Comparison of ENCODE assay signal across 8 mouse cellular contexts in genomic region chr12:111485652-111486306, GRCm38 (mm10). TPM values are rescaled to one million over a fixed set of nuclear protein-coding genes. Genes with fewer than 3 reads are reported as not detected.
DNase-seq lines count a peak whose midpoint lies in the region; ATAC-seq and TF ChIP-seq lines count a peak whose summit lies in the region.

TSS of gene Gm266 (minus strand) at chr12:111485823.

- H3K4me2 ChIP-seq in embryonic facial prominence, embryonic 14.5 days (ENCODE audit: low read depth, low read length), result peak within 1 kb of the TSS; percentile 94
- H3K4me2 ChIP-seq in hindbrain, embryonic 12.5 days (replicated peaks), result peak within 1 kb of the TSS; percentile 69
- peak within 1 kb of the TSS; percentile 62 for H3K4me2 ChIP-seq in liver, embryonic 15.5 days
- H3K4me2 ChIP-seq in stomach, postnatal 0 days (replicated peaks; ENCODE audit: low read depth), result peak within 1 kb of the TSS; percentile 70

- H3K36me3 ChIP-seq in embryonic facial prominence, embryonic 14.5 days (ENCODE audit: control insufficient read depth, insufficient read depth, low read length), result no peaks in the 10 kb centered on the region
- H3K36me3 ChIP-seq in hindbrain, embryonic 12.5 days, result no peaks in the 10 kb centered on the region
- H3K36me3 ChIP-seq in liver, embryonic 15.5 days (replicated peaks), result no peaks in the 10 kb centered on the region
- no peaks in the 10 kb centered on the region for H3K36me3 ChIP-seq in stomach, postnatal 0 days (ENCODE audit: control insufficient read depth, insufficient read depth, low read length)

- peak; percentile 23; the same call in 1 of the 2 replicates for TF ChIP-seq CTCF in stomach, postnatal 0 days (IDR thresholded peaks at IDR 0.05; ENCODE audit: low read depth)

- ATAC-seq in embryonic facial prominence, embryonic 14.5 days (ENCODE audit: low read depth), result peak; percentile 89
- peak; percentile 74 for ATAC-seq in hindbrain, embryonic 12.5 days (ENCODE audit: low FRiP score)
- ATAC-seq in liver, embryonic 15.5 days (ENCODE audit: insufficient read depth), result no peak
- ATAC-seq in stomach, postnatal 0 days (ENCODE audit: low FRiP score, low TSS enrichment), result peak; percentile 67
- ATAC-seq in frontal cortex, adult (ENCODE audit: low TSS enrichment), result no peak

- WGBS in embryonic facial prominence, embryonic 14.5 days, result under 1% methylated on average over 19 of the region's 58 CpGs
- under 1% methylated on average over 41 of the region's 58 CpGs for WGBS in hindbrain, embryonic 12.5 days
- 2% methylated on average over 57 of the region's 58 CpGs for WGBS in liver, embryonic 15.5 days (ENCODE audit: insufficient replicate concordance)
- 1% methylated on average over 52 of the region's 58 CpGs for WGBS in stomach, postnatal 0 days

- no peak for TF ChIP-seq EP300 in stomach, postnatal 0 days (optimal IDR thresholded peaks at IDR 0.05)

- H3K4me3 ChIP-seq in embryonic facial prominence, embryonic 14.5 days (ENCODE audit: low read depth, low read length), result peak within 1 kb of the TSS; percentile 52
- peak within 1 kb of the TSS; percentile 46 for H3K4me3 ChIP-seq in hindbrain, embryonic 12.5 days
- H3K4me3 ChIP-seq in liver, embryonic 15.5 days (replicated peaks), result peak within 1 kb of the TSS; percentile 46
- H3K4me3 ChIP-seq in stomach, postnatal 0 days (ENCODE audit: low read depth, low read length), result peak within 1 kb of the TSS; percentile 54

- no peak for DNase-seq in thymus, postnatal 0 days (ENCODE audit: low spot score)
- no peak for DNase-seq in thymus, postnatal 14 days
- DNase-seq in embryonic facial prominence, embryonic 14.5 days (ENCODE audit: low spot score), result peak; percentile 88
- DNase-seq in stomach, postnatal 0 days (ENCODE audit: low spot score), result peak; percentile 36
- no peak for DNase-seq in cerebellum, adult 8-10 months

- peak within 1 kb of the TSS; percentile 65 for H3K9ac ChIP-seq in embryonic facial prominence, embryonic 14.5 days (ENCODE audit: low read depth, low read length)
- H3K9ac ChIP-seq in hindbrain, embryonic 12.5 days, result peak within 1 kb of the TSS; percentile 45; the same call in 1 of the 2 replicates
- no peak within 1 kb of the TSS for H3K9ac ChIP-seq in liver, embryonic 15.5 days
- peak within 1 kb of the TSS; percentile 61 for H3K9ac ChIP-seq in stomach, postnatal 0 days (ENCODE audit: low read length)

- H3K27me3 ChIP-seq in embryonic facial prominence, embryonic 14.5 days (replicated peaks; ENCODE audit: control insufficient read depth, insufficient read depth, low read length), result peaks cover 23% of the 10 kb centered on the region
- H3K27me3 ChIP-seq in hindbrain, embryonic 12.5 days, result peaks cover 67% of the 10 kb centered on the region
- H3K27me3 ChIP-seq in liver, embryonic 15.5 days, result peaks cover 93% of the 10 kb centered on the region
- peaks cover 3% of the 10 kb centered on the region; the same call in 1 of the 2 replicates for H3K27me3 ChIP-seq in stomach, postnatal 0 days (ENCODE audit: control insufficient read depth, insufficient read depth, low read length)

- H3K4me1 ChIP-seq in embryonic facial prominence, embryonic 14.5 days (ENCODE audit: control insufficient read depth, insufficient read depth, low read length), result peaks cover 19% of the 10 kb centered on the region; the same call in 1 of the 2 replicates
- H3K4me1 ChIP-seq in hindbrain, embryonic 12.5 days, result peaks cover 24% of the 10 kb centered on the region
- H3K4me1 ChIP-seq in liver, embryonic 15.5 days (replicated peaks), result peaks cover 16% of the 10 kb centered on the region
- no peaks in the 10 kb centered on the region for H3K4me1 ChIP-seq in stomach, postnatal 0 days (replicated peaks; ENCODE audit: control insufficient read depth, insufficient read depth)

- H3K9me3 ChIP-seq in embryonic facial prominence, embryonic 14.5 days (ENCODE audit: control insufficient read depth, low read length), result no peaks in the 10 kb centered on the region
- H3K9me3 ChIP-seq in hindbrain, embryonic 12.5 days (replicated peaks), result no peaks in the 10 kb centered on the region
- H3K9me3 ChIP-seq in liver, embryonic 15.5 days (replicated peaks), result no peaks in the 10 kb centered on the region
- H3K9me3 ChIP-seq in stomach, postnatal 0 days (ENCODE audit: control insufficient read depth, low read length), result no peaks in the 10 kb centered on the region

- peak within 1 kb of the TSS; percentile 49 for H3K27ac ChIP-seq in embryonic facial prominence, embryonic 14.5 days (replicated peaks; ENCODE audit: low read depth, low read length)
- no peak within 1 kb of the TSS for H3K27ac ChIP-seq in hindbrain, embryonic 12.5 days
- no peak within 1 kb of the TSS for H3K27ac ChIP-seq in liver, embryonic 15.5 days (replicated peaks)
- H3K27ac ChIP-seq in stomach, postnatal 0 days (replicated peaks), result peak within 1 kb of the TSS; percentile 63

RNA-seq across cellular contexts. Expression of gene Gm266, which starts in this region (rescaled TPM):
- 20.6 and 21.1 TPM in 2 replicates for polyA plus RNA-seq in thymus, postnatal 0 days (2015; fragmentation: Nextera tagmentation; extraction: Ambion mirVana)
- polyA plus RNA-seq in embryonic facial prominence, embryonic 14.5 days (2014; fragmentation: Nextera tagmentation; extraction: Ambion mirVana), result 24.4 and 25.3 TPM in 2 replicates
- polyA plus RNA-seq in hindbrain, embryonic 12.5 days (2016; fragmentation: Nextera tagmentation; extraction: Ambion mirVana), result 9.4 and 14.3 TPM in 2 replicates
- polyA plus RNA-seq in liver, embryonic 15.5 days (2015; fragmentation: Nextera tagmentation; extraction: Ambion mirVana), result 0.56 and 0.62 TPM in 2 replicates
- polyA plus RNA-seq in stomach, postnatal 0 days (2015; fragmentation: Nextera tagmentation; extraction: Ambion mirVana), result 12.5 and 14.4 TPM in 2 replicates

Comparison
In these comparisons a context has a peak if more than half of its experiments do, and no peak if none do; other contexts are left out.
1. DNase-seq: peak in embryonic facial prominence, embryonic 14.5 days (single experiment) and stomach, postnatal 0 days (single experiment); none in thymus, postnatal 0 days (single experiment), thymus, postnatal 14 days (single experiment) and cerebellum, adult 8-10 months (single experiment).
2. ATAC-seq: peak in embryonic facial prominence, embryonic 14.5 days (single experiment), hindbrain, embryonic 12.5 days (single experiment) and stomach, postnatal 0 days (single experiment); none in liver, embryonic 15.5 days (single experiment) and frontal cortex, adult (single experiment).
3. H3K27ac ChIP-seq: peak in embryonic facial prominence, embryonic 14.5 days (single experiment) and stomach, postnatal 0 days (single experiment); none in hindbrain, embryonic 12.5 days (single experiment) and liver, embryonic 15.5 days (single experiment).
4. Peak in every context shown above with its lines, with median percentiles within 50 percentile points of each other: H3K4me2 ChIP-seq and H3K4me3 ChIP-seq.